Mouse (Mus musculus) fat pad, adult 2 months (tissue): Measurements from ENCODE around the gene Dbndd1.
"Not testable (repeated sequence)": the region's sequence is repeated elsewhere in the genome, so short reads cannot be mapped to it uniquely, and the experiment has no call there.

Source experiments
- DNase-seq: peaks from one replicate; pipeline ENCODE4 v3.0.0-alpha.2; 2011; ENCODE audit warnings: low read depth, low spot score; ENCODE audit errors: extremely low read depth

The Dbndd1 gene

DNA sequence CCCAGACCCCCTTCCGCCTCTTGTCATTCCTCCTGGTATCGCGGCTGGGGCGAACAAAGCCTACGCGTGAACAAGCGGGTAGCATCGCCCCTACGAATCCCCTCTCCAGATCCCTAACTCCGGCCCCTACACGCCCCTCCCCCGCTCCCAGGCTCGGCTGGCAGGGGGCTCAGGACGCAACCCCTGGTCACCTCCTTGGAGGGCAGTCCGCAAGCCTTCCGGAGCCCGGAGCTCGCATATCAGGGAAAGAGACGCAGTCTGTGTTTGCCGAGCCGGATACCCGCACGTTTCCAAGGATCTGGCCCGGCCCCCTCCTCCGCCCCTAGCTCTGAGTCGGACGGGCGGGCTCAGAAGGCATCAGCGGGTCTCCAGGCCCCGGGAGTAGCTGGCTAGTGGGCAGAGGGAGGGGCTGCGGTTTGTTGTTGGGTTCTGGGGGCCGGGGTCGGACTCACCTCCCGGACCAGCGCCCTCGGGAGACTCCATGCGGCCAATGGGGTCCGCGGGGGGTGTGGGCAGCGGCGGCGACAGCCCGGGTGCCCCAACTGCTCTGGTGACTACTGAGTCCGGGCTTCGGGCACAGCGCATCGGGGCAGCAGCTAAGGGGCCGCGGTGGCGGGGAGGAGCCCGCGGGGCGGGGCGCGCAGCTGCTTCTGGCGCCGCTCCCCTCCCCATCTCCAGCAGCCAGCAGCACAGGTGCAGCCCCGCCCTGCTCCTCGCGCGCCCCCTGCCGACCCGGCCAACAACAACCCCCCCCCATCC is at the start of gene Dbndd1:
Gene Dbndd1, minus strand, starts transcription at position 683 of the 759 bp plus-strand sequence.
- DNase-seq, result no peak

DNA sequence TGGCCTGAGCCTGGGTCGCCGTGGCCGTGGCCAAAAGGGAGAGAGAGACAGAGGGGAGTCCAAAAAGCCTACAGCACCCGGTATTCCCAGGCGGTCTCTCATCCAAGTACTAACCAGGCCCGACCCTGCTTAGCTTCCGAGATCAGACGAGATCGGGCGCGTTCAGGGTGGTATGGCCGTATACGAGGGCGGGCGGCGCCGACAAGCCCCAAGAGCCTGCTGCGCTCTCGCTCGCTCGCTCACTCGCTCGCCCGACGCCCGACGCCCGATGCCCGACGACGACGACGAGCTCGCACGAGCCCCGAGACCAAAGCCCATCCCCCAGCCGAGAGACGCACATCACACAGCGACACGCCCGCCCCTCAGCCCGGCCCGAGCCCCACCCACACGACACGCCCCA is 49.0 kb upstream of the Dbndd1 start:
- DNase-seq, result not testable (repeated sequence)

DNA sequence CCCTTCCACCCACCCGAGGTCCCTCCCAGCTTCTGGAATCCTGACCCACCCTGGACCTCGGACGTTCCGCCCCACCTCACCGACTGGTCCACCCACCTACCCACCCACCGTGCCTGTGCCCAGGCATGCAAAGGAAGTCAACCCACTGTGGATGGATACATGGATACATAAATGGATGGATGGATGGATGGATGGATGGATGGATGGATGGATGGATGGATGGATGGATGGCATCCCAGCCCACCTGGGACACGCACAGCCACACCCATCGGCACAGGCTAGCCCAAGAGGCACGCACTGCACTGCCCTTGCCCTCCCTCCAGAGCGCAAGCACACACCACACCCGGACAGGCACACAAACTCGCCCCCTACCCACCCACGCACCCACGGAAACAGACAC is 22.4 kb upstream of the Dbndd1 start:
- DNase-seq, result not testable (repeated sequence)

DNA sequence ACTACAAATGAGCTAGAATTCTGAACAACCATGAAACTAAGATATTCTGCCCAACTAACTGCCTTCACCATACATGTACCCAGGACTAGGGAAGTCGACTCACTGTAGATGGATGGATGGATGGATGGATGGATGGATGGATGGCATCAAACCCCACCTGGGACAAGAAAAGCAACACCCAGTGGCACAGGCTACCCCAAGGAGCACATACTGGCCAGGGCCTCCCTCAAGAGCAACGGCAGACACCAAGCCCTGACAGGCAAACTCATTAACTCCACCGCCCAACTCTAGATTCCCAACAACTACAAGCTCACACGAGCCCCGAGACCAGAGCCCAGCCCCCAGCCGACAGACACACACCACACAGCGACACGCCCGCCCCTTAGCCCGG is 21.7 kb upstream of the Dbndd1 start:
- DNase-seq, result no peak

DNA sequence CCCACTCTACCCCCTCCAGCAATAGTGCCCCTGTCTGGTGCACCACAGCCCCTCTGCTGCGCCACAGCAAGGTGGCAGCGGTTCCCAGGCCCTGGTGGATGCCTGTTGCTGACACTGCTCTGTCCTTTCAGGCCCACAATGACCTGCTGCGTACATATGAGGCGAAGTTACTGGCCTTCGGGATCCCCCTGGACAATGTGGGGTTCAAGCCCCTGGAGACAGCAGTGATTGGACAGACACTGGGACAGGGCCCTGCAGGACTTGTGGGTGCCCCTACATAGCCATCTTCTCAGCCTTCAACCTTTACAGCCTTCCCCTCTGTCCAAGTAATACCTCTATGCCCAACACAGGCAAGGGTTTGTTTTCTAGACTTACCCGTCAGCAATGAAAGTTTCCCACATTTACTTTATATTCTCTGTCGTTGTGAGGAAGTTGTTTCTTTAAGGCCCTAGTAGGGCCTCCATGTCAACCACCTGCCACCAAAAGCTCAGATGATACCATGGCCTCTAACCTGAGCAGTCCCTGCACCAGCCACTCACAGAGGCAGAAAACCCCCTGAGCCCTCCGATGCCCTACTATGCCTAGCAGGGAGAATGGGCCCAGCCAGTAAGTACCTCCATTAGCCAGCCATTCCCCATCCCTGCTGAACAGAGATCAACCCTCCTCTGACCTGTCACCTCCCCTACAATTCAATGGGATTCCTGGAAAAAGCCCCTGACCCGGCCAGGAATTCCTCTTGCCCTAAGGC is 21.2 kb upstream of the Dbndd1 start:
- DNase-seq, result no peak

DNA sequence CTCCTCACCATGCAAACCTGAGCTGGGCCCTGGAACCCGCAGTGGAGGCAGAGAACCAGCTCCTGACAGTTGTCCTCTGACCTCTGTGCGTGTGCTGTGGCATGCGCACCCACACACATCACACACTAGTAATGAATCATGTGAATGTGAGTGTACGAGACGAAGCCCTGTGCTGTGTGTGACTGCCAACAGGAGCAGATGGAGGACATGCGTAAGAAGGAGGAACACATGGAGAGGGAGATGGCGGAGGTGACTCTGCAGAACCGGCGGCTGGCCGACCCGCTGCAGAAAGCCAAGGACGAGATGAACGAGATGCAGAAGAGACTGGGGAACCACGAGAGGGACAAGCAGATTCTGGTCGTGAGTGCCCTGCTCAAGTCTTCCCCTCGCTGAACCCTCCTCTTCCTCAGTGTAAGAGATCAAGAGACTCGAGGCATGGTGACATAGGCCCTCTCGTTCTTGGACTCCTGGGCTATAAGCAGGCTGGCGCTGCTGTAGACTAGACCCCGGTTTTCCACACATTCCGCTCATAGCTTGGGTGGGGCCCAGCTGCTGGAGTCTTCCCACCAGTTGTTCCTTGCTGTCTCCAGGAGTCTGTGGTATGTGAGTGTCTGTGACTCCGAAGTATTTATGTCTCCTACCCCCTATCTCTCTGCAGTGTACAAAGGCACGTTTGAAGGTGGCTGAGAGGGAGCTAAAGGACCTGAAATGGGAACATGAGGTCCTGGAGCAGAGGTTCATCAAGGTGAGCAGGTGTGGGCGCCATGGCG is 12.6 kb upstream of the Dbndd1 start:
- DNase-seq, result no peak

DNA sequence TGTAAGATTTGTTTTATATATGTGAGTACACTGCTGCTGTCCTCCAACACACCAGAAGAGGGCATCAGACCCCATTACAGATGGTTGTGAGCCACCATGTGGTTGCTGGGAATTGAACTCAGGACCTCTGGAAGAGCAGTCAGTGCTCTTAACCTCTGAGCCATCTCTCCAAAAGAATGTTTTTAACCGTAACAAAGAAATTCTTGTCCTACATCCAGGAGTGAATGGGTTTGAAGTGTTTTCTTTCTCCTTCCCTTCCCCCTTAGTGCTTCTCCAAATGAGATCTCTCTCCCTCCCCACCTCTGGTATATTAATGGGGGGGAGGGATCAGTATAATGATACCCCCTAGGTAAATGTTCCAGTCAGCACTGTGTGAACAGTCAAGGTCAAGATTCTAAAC is 4.8 kb upstream of the Dbndd1 start:
- DNase-seq, result not testable (repeated sequence)

DNA sequence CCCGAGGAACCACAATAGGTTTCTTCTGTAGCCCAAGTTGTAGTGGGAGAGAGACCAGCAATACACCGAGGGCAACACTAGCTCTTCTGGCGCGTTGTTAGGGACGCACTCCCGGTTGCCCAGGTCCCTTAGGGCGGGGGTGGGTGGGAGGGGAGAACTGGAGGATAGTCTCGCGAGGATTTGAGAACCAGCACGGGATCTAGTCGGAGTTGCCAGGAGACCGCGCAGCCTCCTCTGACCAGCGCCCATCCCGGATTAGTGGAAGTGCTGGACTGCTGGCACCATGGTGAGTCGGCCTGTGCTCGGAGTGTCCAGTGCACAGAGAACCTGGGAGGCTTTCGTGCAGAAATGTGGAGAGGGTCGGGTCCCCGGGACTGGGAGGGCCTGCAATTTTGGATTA is 3.4 kb upstream of the Dbndd1 start, which contains the start of gene Gas8:
Gene Gas8, plus strand, starts transcription at position 168 of the 400 bp plus-strand sequence.
- peak; percentile 43 for DNase-seq

DNA sequence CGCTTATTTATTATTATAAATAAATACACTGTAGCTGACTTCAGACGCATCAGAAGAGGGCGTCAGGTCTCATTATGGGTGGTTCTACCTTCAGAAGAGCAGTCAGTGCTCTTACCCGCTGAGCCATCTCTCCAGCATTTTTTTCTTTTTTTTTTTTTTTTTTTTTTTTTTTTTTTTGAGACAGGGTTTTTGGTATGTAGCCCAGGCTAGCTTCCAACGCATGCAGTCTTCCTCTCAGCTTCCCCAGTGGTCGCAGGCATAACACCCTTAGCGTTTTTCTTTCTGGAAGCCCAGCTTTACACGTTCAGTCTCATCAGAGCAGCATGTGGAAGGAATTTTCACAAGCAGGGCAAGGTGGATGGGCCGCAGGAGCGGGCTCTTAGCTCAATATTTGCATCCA is 2.9 kb upstream of the Dbndd1 start:
- no peak for DNase-seq

DNA sequence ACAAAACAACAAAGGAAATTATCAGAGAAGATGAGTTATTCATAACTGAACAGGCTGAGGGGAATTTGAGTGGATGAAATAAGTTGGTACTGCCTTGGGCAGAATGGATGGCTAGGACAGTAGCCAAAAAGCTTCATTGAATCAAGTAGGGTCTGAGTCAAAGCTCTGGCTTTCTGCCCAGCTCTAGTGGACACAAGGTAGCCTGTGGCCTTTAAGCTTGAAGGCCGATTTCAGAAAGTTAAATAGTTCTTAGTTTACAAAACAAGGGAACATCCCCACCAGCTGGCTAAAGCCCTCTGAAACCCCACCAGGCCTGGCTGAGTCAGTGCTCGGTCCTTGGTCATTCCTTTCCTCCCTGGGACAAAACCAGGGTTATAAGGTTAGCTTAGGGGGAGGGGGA is 1.3 kb upstream of the Dbndd1 start:
- no peak for DNase-seq

DNA sequence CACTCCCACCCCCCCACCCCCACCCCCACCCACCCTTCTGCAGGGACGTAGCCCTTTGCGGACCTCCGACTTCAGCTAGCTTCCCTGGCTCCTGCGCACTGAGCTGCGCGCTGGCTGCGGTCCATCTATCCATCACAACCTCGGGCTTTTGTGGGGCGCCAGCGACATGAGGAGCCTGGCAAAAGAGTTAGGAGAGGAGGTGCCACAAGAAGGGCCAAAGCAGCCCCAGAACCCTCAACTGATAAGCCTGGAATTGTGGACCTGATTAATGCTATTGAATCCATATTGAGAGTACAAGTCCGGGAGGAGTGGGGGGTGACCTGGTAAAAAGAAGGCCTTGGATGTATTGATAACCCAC is 256 bp upstream of the Dbndd1 start:
- no peak for DNase-seq

DNA sequence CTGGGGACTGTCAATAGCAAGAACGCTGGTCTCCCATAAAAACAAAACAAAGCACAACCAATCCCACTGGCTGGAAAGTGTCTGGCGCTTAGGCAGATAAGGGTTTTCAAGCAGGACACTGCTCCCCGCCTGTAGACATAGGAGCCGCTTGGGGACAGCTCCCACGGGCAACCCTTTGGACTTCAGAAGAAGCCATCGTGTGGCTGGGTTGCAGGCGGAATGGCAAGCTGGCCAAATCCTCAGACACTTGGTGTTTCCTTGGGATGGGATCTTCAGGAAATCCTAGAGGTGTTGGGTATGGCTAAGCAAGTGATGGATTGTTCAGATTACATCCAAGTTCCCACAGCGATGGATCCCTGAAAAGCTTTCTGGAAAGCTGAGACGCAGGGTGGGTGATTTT is 1.1 kb downstream of the Dbndd1 start:
- DNase-seq, result no peak

DNA sequence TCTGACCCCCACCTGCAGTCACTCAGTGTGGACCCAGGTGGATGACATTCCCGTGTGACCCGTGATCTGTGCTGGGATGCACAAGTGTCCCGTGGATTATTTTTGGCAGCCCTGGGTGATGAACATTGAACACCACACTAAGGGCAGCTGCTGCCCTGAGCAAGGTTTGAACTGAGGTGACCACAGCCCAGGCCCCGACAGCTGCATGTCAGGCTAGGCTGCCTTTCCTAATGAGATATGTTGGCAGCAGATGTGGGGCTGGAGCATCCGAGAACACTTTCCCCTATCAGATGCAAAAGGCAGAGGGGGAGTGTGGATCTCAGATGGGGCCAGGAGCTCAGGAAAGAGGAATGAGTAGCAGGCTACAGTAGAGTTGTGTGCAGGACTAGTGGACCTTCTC is 4.4 kb downstream of the Dbndd1 start:
- DNase-seq, result no peak

DNA sequence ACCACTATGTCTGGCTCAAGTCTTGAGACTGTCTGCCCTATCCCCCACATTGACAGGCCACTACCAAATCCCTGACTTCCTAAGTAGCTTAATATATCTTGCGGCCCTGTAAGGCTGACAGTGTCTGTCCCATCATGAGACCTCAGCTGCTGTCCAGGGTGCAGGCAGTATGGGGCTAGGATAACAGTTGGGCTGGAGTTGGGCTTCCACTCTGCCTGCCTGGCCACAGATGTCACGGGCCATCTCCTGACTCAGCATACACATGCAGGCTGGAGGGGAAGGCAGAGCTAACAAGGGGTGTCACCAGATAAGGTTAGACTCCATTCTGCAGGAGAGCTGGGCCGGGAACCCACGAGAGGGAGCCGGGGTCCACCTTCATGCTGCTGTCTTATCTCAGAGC is 8.1 kb downstream of the Dbndd1 start:
- DNase-seq, result no peak

DNA sequence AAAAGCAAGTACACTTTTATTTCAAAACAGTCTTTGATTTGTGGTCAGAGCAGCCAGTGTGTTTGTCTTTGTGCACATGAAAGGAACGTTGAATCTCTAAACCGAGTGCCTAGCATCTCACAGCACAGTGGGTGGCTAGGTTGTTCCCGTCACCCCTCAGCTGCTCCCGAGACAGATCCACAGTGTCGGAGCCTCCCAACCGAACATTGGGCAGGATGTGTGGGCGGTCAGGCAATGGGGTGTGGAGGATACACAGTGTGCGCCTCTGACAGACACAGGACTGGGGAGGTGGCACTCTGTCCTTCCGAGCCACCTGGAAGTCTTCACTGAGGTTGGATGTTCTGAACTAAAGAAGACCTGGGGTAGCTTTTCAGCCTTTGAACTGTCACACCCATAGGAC is 9.6 kb downstream of the Dbndd1 start:
- no peak for DNase-seq

DNA sequence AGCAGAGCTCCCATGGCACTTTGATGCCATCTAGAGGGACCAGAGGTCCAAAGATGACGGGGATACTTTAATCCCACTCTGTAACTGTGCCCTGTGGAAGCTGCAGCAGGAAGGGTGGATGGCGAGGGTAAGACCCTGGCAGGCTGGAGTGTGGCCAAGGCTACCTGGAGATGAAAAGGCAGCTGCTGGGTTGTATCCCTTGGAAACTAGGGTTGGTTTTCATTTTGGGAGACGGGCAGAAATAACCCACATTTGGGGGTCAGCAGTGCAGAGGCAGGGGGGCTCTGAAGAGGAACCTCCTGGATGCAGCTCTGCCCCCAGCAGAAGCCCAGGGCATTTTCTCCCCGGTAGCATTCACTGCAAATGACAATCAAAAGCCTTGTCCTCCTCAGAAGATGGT is 10.0 kb downstream of the Dbndd1 start:
- no peak for DNase-seq

DNA sequence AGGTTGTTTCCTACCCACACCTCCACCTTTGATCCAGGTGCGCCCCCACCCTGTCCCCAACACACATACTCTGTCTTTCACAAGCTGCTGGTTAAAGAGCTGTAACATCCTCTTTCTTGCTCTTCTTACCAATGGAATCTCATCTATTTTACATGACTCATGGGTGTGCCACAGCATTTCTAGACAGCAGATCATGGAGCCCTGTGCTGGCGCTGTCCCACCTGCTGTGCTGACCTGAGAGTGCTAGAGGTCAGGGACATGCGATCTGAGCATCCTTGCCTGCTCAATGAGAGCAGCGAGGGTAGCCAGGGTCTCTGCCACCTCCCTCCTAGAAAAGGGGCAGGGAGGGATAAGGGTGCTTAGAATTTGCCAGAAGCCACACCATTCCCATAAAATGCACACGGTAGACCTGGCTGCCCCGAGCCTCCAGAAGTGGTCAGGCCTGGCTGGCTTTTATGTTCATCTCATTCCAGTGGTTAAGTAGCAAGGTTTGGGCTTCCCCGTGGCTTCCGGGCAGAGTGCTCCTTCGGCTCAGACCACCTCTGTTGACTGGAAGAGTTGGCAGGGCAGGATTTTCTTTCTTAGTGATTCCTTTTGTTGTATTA is 10.6 kb downstream of the Dbndd1 start:
- DNase-seq, result no peak

DNA sequence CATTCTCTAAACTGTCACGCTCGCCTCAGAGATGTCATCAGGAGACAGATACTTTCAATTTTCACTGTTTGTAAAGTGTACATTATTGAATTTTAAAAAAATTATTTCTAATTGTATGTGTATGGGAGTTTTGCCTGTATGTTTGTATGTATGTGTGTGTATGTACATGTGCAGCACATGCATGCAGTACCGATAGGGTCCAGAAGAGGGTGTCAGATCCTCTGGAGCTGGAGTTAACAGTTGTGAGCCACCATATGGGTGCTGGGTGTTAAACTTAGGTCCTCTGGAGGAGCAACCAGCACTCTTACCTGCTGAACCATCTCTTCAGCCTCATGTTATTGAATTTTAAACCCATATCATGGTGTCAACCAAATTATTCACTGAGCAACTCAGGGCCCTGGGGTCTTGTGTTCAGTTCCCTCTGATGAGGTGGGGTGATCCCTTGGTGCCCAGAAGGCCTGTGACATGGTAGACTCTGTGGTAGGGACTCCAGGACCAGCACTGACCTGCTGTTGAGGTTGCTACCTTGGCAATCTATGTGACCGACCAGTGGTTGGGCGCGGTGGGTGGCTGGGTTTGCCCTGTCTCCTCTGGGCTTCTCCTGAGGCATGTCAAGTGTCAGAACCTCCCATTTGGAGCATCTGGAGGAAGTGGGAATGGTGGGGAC is 11.3 kb downstream of the Dbndd1 start:
- DNase-seq, result no peak

DNA sequence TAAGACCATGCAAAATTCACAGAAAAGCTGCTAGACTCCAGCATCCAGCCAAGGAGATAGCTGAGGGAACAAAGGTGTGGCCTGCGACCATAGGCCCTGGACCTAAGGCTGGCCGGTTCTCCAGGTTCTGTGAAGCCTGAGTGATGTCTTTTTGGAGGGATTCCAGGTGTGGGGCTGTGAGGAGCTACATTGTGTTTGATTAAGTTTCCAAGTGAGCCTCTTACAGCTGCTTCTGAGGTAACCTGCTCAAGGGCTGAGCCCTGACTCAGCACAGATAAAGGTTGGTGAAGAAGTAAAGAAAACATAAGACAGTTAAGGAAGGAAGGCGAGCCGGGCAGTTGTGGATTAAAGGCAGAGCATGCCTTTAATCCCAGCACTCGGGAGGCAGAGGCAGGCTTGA is 13.1 kb downstream of the Dbndd1 start:
- DNase-seq, result no peak

DNA sequence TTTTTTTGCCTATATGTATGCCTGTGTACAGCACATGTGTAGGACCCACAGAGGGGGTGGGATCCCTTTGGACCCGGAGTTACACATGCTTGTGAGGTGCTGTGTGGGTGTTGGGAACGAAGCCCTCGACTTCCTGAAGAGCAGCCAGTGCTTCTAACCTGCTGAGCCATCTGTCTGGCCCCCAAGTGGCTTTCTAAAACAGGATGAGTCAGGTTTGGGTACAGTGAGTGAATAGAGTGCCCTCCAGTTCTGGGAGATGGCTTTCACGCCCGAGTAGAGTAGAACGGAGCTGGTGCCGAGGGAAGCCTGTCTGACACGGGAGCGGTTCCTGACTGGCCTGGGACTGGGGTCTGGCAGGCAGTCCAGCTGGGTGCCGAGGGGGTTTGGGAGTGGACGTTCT is 15.7 kb downstream of the Dbndd1 start:
- DNase-seq, result no peak

DNA sequence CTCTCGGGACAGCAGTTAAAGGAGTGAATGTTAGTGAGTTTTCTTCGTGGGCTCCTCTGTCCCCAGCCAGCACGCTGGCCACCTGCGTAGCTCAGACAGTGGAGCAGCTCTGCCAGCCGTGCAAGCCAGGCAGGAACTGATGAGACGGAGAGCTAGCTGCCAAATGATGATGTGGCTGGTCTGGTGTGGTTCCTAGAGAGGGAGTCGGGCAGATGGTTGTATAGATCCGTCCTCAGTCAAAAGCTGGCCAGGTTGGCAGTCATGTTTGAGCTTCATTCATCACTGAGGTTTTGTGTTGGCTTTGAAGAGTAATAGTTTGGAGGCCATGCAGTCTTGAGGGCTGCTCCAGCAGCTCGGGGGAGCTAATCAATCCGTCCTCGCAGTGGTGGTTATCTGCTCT is 16.3 kb downstream of the Dbndd1 start:
- no peak for DNase-seq
